Mouse (Mus musculus): ENCODE results near the gene Os9.

DNA sequence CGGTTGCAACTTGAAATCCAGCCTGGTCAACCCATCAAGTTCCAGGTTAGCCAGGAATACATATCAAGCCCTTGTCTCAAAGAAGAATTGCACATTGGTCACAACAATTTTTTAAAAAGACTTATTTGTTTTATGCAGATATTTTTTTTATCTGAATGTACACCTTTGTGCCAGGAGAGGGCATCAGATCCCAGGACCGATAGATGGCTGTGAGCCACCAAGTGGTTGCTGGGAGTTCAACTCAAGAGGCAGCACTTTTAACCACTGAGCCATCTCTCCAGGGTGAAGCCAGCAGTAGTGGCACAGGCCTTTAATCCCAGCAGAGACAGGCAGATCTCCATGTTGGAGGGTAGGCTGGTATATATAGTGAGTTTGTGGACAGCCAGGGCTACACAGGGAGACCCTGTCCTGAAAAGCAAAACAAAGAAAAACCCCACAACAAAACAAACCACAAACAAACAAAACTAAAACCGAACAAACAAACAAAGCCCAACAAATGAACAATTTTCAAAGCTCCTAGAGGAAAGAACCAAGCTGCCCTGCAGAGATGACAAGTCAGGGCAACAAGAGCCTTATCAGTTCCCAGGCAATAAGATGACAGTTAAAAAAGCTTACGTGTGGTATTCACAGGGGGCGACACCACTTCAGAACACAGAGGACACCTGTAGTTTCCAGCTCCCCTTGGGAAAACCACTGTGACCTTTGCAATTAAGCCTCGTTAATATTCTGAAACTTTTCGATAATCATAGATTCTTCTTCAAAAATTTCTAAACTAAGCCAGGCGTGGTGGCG is 4.5 kb upstream of the Os9 start:
- TF ChIP-seq CTCF (IDR thresholded peaks at IDR 0.05; ENCODE audit: insufficient read depth, low read length) (peak; percentile 66), POLR2A (IDR thresholded peaks at IDR 0.05; ENCODE audit: borderline replicate concordance, extremely low read depth, low read depth, low read length) (no peak)

All from lung, adult 2 months (tissue).